Mouse (Mus musculus): ENCODE data around the gene Mfap1a. TPM values are rescaled to one million over a fixed set of nuclear protein-coding genes. Genes with fewer than 3 reads are reported as not detected.

The Mfap1a gene
- polyA plus RNA-seq, 1 experiment from 2014 or later: 33.9 TPM

GRCm38 (mm10) chr2:121449545-121450011, 56.9 kb downstream of the Mfap1a start:
- under 1% methylated on average over 52 of the region's 54 CpGs for WGBS
- no peak for DNase-seq (ENCODE audit: low spot score)
- Histone ChIP-seq H3K9me3 (ENCODE audit: control insufficient read depth, low read length) (no peaks in the 10 kb centered on the region), H3K27me3 (ENCODE audit: control insufficient read depth, insufficient read depth, low read length) (no peaks in the 10 kb centered on the region), H3K9ac (ENCODE audit: low read length) (peak overlapping the region; percentile 95), H3K27ac (ENCODE audit: low read depth, low read length) (peak overlapping the region; percentile 90), H3K4me3 (ENCODE audit: low read depth, low read length) (peak overlapping the region; percentile 99), H3K4me1 (ENCODE audit: control insufficient read depth, insufficient read depth, low read length) (peaks cover 2% of the 10 kb centered on the region; the same call in 1 of the 2 replicates), H3K4me2 (ENCODE audit: low read depth) (peak overlapping the region; percentile 74), H3K36me3 (ENCODE audit: control insufficient read depth, insufficient read depth, low read length) (0 out of 2 replicates have a peak, but pooled peaks cover 7% of the 10 kb centered on the region)
- peak; percentile 59 for ATAC-seq (ENCODE audit: insufficient read depth, low FRiP score, low TSS enrichment)

GRCm38 (mm10) chr2:121448739-121449535, 57.5 kb downstream of the Mfap1a start, which contains the start of gene Serf2:
TSS of gene Serf2 (plus strand) at chr2:121449195.
- H3K4me1 ChIP-seq (ENCODE audit: control insufficient read depth, insufficient read depth, low read length): peaks cover 2% of the 10 kb centered on the region; the same call in 1 of the 2 replicates
- DNase-seq (ENCODE audit: low spot score): peak; percentile 100
- peak; percentile 98 for ATAC-seq (ENCODE audit: insufficient read depth, low FRiP score, low TSS enrichment)
- peak within 1 kb of the TSS; percentile 95 for H3K9ac ChIP-seq (ENCODE audit: low read length)
- H3K4me2 ChIP-seq (ENCODE audit: low read depth): peak within 1 kb of the TSS; percentile 74
- no peaks in the 10 kb centered on the region for H3K9me3 ChIP-seq (ENCODE audit: control insufficient read depth, low read length)
- H3K4me3 ChIP-seq (ENCODE audit: low read depth, low read length): peak within 1 kb of the TSS; percentile 99
- 0 out of 2 replicates have a peak, but pooled peaks cover 7% of the 10 kb centered on the region for H3K36me3 ChIP-seq (ENCODE audit: control insufficient read depth, insufficient read depth, low read length)
- under 1% methylated on average over 62 of the region's 74 CpGs for WGBS
- no peaks in the 10 kb centered on the region for H3K27me3 ChIP-seq (ENCODE audit: control insufficient read depth, insufficient read depth, low read length)
- peak within 1 kb of the TSS; percentile 90 for H3K27ac ChIP-seq (ENCODE audit: low read depth, low read length)

GRCm38 (mm10) chr2:121448136-121448535, 58.3 kb downstream of the Mfap1a start:
- H3K9ac ChIP-seq (ENCODE audit: low read length): peak overlapping the region; percentile 54
- no peaks in the 10 kb centered on the region; the same call in 1 of the 2 replicates for H3K27me3 ChIP-seq (ENCODE audit: control insufficient read depth, insufficient read depth, low read length)
- H3K4me2 ChIP-seq (ENCODE audit: low read depth): peak overlapping the region; percentile 70
- 19% methylated on average over 9 of the region's 9 CpGs for WGBS
- ATAC-seq (ENCODE audit: insufficient read depth, low FRiP score, low TSS enrichment): no peak
- H3K4me3 ChIP-seq (ENCODE audit: low read depth, low read length): peak overlapping the region; percentile 99
- peaks cover 2% of the 10 kb centered on the region; the same call in 1 of the 2 replicates for H3K4me1 ChIP-seq (ENCODE audit: control insufficient read depth, insufficient read depth, low read length)
- no peaks in the 10 kb centered on the region for H3K9me3 ChIP-seq (ENCODE audit: control insufficient read depth, low read length)
- H3K27ac ChIP-seq (ENCODE audit: low read depth, low read length): peak overlapping the region; percentile 49; the same call in 1 of the 2 replicates
- no peak for DNase-seq (ENCODE audit: low spot score)
- 0 out of 2 replicates have a peak, but pooled peaks cover 7% of the 10 kb centered on the region for H3K36me3 ChIP-seq (ENCODE audit: control insufficient read depth, insufficient read depth, low read length)

DNA sequence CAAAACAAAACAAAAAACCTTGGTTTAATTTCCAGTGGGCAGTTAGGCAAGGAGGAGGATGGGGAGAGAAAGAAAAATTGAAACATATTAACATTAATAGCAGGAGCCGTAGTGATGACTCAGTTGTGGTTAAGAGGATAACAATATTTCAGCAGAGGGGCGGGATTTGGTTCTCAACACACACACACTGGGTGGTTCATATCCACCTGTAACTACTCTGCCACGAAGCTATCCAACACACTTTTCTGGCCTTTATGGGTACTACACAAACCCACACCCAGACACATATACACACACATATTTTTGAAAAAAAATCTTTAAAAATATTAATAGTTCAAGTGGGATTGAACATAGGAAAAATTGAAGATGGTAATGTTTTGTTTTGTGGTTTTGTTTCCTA, 59.5 kb downstream of the Mfap1a start:
- 90% methylated on average over 3 of the region's 3 CpGs for WGBS
- Histone ChIP-seq H3K9me3 (ENCODE audit: control insufficient read depth, low read length) (no peaks in the 10 kb centered on the region), H3K27me3 (ENCODE audit: control insufficient read depth, insufficient read depth, low read length) (peaks cover 8% of the 10 kb centered on the region), H3K36me3 (ENCODE audit: control insufficient read depth, insufficient read depth, low read length) (0 out of 2 replicates have a peak, but pooled peaks cover 3% of the 10 kb centered on the region), H3K27ac (ENCODE audit: low read depth, low read length) (no peak overlapping the region), H3K4me3 (ENCODE audit: low read depth, low read length) (no peak overlapping the region), H3K9ac (ENCODE audit: low read length) (no peak overlapping the region), H3K4me1 (ENCODE audit: control insufficient read depth, insufficient read depth, low read length) (peaks cover 7% of the 10 kb centered on the region), H3K4me2 (ENCODE audit: low read depth) (no peak overlapping the region)
- no peak for DNase-seq (ENCODE audit: low spot score)
- ATAC-seq (ENCODE audit: insufficient read depth, low FRiP score, low TSS enrichment): no peak

GRCm38 (mm10) chr2:121446506-121446905, 60.0 kb downstream of the Mfap1a start:
- no peak overlapping the region for H3K4me2 ChIP-seq (ENCODE audit: low read depth)
- no peak overlapping the region for H3K9ac ChIP-seq (ENCODE audit: low read length)
- no peaks in the 10 kb centered on the region for H3K9me3 ChIP-seq (ENCODE audit: control insufficient read depth, low read length)
- H3K27me3 ChIP-seq (ENCODE audit: control insufficient read depth, insufficient read depth, low read length): peaks cover 13% of the 10 kb centered on the region
- H3K4me1 ChIP-seq (ENCODE audit: control insufficient read depth, insufficient read depth, low read length): peaks cover 11% of the 10 kb centered on the region
- DNase-seq (ENCODE audit: low spot score) (no peak), ATAC-seq (ENCODE audit: insufficient read depth, low FRiP score, low TSS enrichment) (no peak)
- 80% methylated on average over 4 of the region's 4 CpGs for WGBS
- 0 out of 2 replicates have a peak, but pooled peaks cover 2% of the 10 kb centered on the region for H3K36me3 ChIP-seq (ENCODE audit: control insufficient read depth, insufficient read depth, low read length)
- H3K4me3 ChIP-seq (ENCODE audit: low read depth, low read length): no peak overlapping the region
- no peak overlapping the region for H3K27ac ChIP-seq (ENCODE audit: low read depth, low read length)

GRCm38 (mm10) chr2:121445117-121445516, 61.3 kb downstream of the Mfap1a start:
- Histone ChIP-seq H3K4me1 (ENCODE audit: control insufficient read depth, insufficient read depth, low read length) (peaks cover 9% of the 10 kb centered on the region), H3K9ac (ENCODE audit: low read length) (no peak overlapping the region), H3K4me3 (ENCODE audit: low read depth, low read length) (no peak overlapping the region), H3K4me2 (ENCODE audit: low read depth) (no peak overlapping the region), H3K27ac (ENCODE audit: low read depth, low read length) (no peak overlapping the region), H3K36me3 (ENCODE audit: control insufficient read depth, insufficient read depth, low read length) (no peaks in the 10 kb centered on the region), H3K27me3 (ENCODE audit: control insufficient read depth, insufficient read depth, low read length) (peaks cover 18% of the 10 kb centered on the region), H3K9me3 (ENCODE audit: control insufficient read depth, low read length) (no peaks in the 10 kb centered on the region)
- no peak for ATAC-seq (ENCODE audit: insufficient read depth, low FRiP score, low TSS enrichment)
- WGBS: 87% methylated on average over 3 of the region's 3 CpGs
- DNase-seq (ENCODE audit: low spot score): no peak

- Histone ChIP-seq H3K4me1 (ENCODE audit: control insufficient read depth, insufficient read depth, low read length) (peaks cover 9% of the 10 kb centered on the region), H3K27me3 (ENCODE audit: control insufficient read depth, insufficient read depth, low read length) (peaks cover 18% of the 10 kb centered on the region), H3K27ac (ENCODE audit: low read depth, low read length) (no peak within 1 kb of the TSS), H3K36me3 (ENCODE audit: control insufficient read depth, insufficient read depth, low read length) (no peaks in the 10 kb centered on the region), H3K9ac (ENCODE audit: low read length) (no peak within 1 kb of the TSS), H3K4me3 (ENCODE audit: low read depth, low read length) (no peak within 1 kb of the TSS), H3K9me3 (ENCODE audit: control insufficient read depth, low read length) (no peaks in the 10 kb centered on the region), H3K4me2 (ENCODE audit: low read depth) (no peak within 1 kb of the TSS)
- DNase-seq (ENCODE audit: low spot score) (no peak), ATAC-seq (ENCODE audit: insufficient read depth, low FRiP score, low TSS enrichment) (no peak)
- WGBS: 86% methylated on average over 1 of the region's 1 CpGs
Measured at GRCm38 (mm10) chr2:121444178-121444577, 62.3 kb downstream of the Mfap1a start, which contains the start of gene Ell3. TSS of gene Ell3 (minus strand) at chr2:121444278.

GRCm38 (mm10) chr2:121443068-121443349, 63.5 kb downstream of the Mfap1a start:
- Histone ChIP-seq H3K27me3 (ENCODE audit: control insufficient read depth, insufficient read depth, low read length) (peaks cover 18% of the 10 kb centered on the region), H3K36me3 (ENCODE audit: control insufficient read depth, insufficient read depth, low read length) (no peaks in the 10 kb centered on the region), H3K4me1 (ENCODE audit: control insufficient read depth, insufficient read depth, low read length) (peaks cover 9% of the 10 kb centered on the region), H3K4me2 (ENCODE audit: low read depth) (peak overlapping the region; percentile 57), H3K4me3 (ENCODE audit: low read depth, low read length) (peak overlapping the region; percentile 33; the same call in 1 of the 2 replicates), H3K9ac (ENCODE audit: low read length) (0 out of 2 replicates have a peak overlapping the region, but pooled peaks have one; percentile 10), H3K27ac (ENCODE audit: low read depth, low read length) (no peak overlapping the region), H3K9me3 (ENCODE audit: control insufficient read depth, low read length) (no peaks in the 10 kb centered on the region)
- no peak for DNase-seq (ENCODE audit: low spot score)
- WGBS: 10% methylated on average over 8 of the region's 8 CpGs
- ATAC-seq (ENCODE audit: insufficient read depth, low FRiP score, low TSS enrichment): no peak
